Mouse (Mus musculus): ENCODE data around the gene Rab40c.
A peak's percentile ranks its signal among the peaks of the same experiment; 100 is the strongest.

Gene Rab40c

DNA sequence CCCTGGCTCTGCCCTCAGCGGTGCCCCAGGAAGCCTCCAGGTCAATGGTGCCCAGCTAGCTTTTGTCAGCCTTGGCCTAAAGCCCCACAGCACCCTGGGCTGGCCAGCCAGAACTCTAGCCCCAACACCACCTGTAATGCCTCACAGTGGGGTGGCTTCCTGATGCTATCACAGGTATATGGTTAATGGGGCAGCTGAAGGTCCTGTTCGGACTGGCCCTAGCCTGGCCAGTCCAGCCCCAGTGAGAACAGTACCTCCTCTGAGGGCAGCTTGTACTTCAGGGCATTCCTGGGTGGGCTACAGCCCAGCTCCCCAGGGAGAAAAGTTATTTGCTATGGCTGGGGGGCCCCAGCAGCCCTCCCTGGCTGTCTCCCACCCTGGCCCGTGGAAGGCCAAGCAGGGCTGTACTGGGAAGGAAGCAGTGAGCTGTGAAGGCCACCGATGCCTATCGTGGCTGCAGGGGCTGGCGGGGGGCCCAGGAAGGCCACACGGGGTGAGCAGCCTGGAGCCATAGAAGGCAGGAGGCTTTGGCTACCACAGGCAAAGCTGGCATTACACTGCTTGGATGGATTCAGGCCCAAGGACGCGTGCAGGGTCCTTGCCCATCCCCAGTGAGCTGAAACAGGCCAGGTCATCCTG is 26.1 kb upstream of the Rab40c start:
- DNase-seq: no peak

DNA sequence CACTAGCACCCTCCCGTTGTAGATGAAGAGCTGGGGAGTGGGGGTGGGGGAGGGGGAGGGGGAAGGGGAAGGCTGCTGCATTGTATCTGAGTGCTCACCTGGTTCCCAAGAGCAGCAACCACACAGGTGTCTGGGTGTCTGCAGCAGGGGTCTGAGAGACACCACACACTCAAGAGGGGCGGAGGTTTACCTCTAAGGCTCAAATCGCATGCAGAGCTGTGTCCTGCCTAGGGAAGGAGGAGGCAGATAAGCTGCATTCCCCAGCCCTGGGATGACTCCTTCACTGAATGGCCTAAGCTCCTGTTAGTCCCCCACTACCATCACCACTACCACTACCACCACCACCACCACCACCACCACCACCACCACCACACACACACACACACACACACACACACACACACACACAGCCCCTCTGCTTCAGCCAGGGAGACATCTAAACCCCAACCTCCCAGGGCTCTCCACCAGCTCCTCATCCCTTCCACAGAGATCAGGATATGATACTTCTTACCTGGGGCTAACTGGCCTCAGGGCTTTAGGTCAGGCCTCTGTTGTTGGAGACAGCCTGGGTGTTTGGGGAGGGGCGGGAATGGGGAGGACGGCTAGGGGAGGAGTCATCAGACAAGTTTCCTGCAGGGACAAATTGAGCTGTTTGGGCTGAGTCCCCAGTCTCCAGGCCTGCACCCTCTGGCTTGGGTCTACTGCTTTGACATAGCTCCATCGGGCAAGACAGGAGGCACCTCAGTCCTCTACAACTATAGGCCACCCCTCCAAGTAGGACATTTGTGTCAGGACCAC is 25.0 kb upstream of the Rab40c start, which contains the start of the genes Pigq and Nhlrc4:
Gene Pigq, minus strand, starts transcription at position 571 of the 798 bp plus-strand sequence.
Gene Nhlrc4, minus strand, starts transcription at position 596 of the 798 bp plus-strand sequence.
- no peak for DNase-seq

DNA sequence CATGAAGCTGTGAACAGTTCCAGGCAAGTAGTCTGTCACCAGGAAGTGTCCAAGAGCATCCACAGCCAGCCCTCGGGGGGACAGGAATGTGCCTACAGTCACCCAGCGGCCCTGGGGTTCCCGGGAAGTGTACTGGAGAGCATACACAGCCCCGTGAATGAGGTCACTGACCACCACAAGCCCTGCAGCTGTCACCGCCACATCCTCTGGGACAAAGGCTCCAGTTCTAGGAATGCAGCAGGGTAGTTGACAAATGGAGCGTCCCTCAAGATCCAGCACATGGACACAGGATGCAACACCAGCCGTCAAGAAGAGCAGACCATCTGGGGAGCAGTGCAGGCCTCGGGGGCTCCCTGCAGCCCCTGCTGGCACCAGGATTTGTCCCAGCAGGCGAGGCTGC is 24.2 kb upstream of the Rab40c start:
- DNase-seq: no peak

DNA sequence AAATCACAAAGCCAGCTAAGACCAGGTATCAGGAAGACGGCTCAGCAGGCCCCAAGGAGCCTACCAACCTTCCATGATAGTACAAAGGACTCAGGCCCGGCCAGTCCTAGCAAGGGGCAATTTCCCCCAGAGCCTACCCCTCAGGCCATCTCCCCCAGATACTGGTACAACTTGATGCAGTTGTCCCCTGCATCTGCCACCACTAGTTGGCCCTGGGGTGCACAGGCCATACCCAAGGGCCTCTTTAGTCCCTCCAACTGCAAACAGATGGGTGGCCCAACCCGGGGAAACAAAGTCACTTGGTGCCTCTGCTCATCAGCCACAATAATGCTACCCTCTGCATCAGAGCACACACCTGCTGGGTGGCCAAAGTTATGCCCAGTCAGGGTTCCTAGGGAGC is 23.7 kb upstream of the Rab40c start:
- no peak for DNase-seq

DNA sequence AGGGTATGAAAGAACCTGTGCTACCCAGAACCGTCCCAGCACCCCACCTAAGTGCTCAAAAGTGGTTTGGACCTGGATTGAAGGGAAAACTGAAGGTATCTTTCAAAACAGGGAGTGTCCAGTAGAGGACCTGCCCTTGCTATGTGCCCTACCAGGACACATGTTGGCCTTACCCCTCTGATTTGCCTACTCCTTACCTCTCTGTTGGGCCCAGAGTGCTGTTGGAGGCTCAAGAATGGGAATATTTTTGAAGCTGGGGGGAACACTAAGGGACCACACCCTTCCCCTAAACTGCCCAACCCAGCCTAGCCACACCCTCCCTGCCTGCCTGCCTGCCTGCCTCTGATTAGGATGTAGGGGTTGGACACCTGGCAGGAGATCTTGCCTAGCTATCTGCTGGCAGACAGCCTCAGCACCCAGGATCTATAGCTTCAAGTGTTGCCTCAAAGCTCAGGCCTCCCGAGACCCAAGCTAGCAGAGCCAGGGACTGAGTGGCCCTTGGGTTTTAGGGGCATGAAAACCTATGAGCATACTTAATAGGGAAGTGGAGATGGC is 23.1 kb upstream of the Rab40c start:
- DNase-seq: no peak

DNA sequence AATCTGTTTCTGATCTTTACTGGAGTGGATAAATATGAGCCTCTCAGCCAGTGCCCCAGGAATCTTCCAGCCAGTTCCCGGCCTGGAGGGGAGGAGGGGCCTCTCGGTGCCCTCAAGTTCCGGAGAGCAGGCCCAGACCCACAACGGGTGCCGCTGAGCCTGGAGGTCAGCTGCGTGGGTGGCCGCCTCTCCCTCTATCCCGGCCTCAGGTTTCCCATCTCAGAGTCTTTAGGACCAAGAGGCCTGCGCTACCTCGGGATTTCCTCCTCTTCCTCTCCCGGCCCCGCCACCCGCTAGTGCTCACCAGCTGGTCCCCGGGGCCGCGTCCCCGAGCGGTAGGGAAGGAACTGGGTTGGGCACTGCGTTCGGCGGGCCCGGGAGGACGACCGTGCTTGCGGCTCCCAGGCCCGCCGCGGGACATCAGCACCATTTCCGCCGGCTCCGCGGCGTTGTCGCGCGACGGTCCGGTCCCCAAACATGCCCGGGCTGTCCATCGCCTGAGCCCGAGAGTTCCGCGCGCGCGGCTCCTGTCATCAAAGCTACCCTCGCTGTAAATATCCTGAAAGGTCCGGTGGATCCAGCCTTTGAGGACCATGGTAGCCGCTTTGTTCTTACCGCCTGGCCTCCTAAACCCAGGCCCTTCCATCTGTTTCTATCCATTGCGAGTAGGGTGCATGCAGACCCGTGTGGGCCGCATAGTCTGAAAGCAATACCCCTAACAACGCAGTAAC is 22.1 kb upstream of the Rab40c start:
- DNase-seq: peak; percentile 76

DNA sequence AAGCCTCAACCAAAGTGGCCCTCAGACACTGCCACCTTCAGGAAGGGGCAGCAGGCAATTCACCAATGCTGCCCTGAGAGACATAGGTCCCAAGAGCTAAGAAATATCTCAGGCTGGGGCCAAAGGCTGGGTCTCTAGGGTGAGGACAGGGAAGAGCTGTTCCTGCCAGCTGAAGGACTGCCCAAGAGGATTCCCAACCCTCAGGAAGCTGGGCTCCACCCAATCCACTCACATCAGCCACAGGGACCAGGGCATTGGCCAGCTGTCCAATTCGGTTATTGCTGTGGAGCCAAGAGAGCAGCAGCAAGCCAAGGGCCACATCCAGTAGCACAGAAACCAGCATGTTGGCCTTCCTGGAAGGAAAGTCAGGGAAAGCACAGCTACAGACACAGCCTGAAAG is 15.0 kb upstream of the Rab40c start:
- DNase-seq: no peak

DNA sequence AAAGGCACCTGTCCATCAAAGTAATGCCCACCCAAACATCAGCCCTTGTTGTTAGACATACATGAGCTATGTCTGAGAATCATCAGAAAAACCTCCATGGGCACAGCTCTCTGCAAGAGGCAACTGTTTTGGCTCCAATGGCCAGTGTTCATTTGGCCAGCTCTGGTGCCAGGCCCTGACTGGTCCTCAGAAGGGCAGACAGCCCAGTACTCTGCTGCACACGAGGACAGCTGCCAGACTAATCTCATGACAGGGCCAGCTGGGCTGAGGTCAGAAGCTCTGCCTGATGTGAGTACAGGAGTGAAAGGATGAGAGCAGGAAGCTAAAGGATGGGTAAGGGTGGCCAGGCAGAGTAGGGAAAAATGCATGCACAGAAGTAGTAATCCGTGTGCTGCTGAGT is 5.8 kb upstream of the Rab40c start:
- DNase-seq: no peak

DNA sequence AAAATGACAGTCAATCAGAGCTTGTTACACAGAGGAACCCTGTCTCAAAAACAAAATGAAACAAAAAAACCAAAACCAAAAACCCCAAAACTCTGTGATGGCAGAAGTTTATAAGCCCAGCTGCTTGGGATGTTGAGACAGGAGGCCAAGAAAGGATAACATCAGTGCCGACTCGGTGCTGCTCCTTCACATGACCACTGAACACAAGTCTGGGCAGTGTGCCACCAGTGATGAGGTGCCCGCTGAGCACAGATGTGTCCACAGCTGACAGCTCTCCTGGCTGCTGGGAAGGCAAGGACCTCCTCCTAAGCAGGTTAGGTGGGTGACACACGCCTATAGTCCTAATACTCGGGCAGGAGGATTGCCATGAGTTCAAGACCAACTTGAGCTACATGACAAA is 2.6 kb upstream of the Rab40c start:
- DNase-seq: no peak

DNA sequence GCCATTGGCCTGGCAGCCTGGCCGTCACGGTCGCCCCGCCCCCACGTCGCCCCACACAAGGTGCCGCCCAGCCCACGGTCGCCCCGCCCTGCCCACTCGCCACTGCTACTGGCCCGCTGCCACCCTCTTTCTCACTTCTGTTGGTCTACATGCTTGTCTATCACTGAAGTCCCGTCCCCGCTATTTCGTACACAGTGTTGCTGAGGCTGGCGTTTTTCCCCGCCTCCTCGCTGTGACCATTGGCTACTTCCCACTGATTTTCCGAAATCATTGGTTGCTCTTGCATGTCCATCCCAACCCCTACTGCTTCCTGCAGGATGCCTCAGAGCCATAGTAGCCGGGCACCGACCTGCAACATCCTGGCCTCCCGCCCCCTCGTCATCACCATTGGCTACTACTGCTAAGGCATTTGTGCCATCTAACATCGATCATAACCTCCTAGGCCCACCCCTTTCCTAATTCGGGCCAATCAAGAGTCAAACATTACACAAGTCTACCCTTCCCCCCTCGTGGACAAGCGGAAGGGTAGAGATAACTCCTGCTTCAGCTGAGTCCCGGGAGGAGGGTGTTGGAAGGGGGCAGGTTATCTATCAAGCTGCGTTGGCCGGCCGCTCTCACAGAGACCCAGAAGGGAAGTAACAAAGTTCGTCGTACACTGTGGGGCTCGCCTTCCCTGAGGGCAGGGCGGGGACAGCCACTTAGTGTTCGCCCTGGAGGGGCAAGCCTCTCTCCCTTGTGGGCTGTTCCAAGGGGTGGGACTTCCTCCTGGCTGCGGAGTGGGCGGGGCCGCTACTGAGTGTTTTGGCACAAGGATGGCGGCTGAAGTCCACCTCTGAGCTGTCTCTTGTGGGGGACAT is 487 bp upstream of the Rab40c start:
- peak; percentile 100 for DNase-seq

DNA sequence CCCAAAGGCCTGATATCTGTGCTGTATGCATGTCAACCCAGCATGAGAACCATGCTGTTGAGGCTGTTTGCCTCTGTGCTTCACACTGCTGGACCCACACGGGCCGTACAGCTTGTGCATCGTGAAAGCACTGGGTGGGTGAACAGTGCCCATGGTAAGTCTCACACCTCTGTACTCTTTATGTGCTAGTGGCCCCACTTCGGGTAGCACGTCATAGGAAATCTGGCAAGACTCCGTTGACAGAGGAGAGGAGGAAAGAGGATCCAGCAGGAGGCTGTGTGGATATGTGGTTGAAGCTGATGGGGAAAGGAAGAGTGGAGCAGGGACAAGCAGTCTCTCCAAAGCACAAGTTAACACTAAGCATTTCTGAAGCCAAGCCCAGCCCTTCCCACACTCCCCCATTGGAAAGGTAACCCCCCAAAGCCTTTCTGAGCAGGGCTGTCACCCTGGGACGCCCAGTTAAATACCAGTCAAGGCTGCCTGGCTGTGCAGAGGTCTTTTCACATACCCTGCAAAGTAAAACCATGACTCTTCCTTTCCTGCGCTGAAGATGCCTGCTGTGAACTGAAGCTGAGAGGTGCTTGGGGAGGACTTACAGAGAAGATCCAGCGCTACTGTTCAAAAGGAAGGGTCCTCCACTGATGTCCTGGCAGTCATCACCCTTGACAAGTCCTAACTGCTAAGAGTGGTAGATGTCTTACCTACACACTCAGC is 1.3 kb downstream of the Rab40c start:
- DNase-seq: no peak

DNA sequence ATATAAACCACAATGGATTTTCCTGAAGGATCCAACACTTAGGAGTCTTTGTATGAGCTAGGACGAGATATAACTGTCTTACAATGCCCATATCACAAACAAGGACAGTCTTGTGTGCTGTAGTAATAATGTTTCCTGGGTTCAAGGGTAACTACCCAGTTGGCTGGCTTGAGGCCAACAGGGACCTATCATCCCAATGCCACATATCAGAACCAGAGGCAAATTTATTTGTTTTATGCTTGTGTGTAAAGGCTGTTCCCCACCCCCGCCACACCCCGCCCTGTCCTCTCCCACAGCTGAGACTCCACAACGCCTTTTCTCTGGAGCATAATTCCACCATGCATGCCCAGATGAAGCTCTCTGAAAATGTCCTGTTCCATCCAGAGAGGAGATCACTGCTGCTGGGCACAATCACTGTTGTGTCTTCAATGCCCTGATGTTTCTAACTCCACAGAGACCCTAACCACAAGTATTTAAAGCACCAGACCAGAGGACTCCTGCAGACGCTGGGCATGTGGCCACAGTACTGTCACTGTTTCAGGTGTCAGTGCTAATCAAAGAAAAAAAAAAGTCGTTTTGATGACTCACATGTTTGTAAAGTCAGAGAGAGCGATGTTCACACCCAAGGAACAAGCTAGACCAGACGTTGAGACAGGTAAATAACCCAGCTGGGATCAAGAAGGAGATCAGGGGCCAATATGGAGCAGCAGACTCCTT is 2.4 kb downstream of the Rab40c start:
- DNase-seq: no peak

DNA sequence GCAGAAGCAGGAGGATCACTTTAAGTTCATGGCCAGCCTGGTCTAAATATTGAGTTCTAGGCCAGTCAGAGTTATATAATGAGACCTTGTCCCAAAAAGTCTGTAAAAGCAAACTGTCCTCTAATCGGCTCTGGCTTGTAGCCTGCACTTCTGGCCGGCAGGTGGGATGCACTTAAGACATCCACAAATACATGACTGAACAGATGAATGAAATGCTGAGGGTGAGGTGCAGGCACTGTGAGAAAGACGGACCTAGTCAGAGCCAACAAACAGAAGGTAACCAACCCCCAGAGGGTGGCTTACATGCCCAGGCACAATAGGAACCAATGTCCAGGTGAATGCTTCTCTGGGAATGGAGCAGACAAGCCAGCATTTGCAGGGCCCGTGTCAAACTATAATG is 5.2 kb downstream of the Rab40c start:
- DNase-seq: no peak

DNA sequence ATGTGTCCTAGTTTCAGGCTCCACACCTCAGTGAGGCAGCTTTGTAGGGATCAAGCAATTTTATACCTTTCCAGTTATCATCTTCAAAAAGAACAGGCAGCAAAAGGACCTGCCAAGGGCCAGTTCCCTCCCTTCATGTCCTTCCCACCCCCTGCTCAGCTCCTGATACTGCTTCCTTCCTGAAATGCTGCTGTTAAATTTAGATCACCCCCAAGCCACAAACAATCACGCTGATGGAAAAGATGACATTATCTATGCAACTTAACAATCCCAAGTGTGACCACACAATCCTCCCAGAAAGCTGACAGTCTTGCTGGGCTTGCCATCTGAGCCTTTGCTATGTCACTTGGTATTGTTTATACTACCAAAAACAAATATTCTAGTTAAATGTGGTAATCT is 5.7 kb downstream of the Rab40c start:
- DNase-seq: no peak

DNA sequence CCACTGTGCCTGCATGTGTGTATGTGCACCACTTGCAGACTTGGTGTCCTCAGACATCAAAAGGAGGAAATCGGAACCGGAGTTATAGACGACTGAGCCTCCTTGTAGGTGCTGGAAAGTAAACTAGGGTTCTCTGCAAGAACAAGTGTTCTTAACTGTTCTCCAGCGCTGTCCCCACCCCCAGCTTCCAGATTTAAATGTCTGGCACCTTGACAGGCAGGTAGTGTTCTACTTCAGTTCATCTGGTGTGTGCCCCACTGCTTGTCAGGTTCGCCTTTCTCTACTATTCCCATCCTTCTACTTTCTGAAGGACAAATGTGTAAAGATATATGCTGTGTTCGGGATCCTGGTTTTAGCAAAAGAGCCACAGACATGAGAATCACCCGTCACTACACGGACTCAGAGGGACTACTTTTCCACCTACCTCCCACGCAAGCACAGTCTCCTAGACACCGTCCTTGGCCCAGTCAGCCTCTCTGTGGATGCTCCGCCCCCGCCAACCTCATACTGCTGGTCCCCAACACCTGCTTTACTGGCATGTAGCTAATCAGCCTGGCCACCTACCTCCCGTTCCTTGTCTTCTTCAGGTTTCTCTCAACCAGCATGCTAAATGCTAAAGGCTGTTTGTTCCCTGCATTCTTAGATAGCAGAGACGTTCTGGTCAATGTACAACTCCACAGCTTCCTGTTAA is 6.2 kb downstream of the Rab40c start:
- DNase-seq: peak; percentile 68

DNA sequence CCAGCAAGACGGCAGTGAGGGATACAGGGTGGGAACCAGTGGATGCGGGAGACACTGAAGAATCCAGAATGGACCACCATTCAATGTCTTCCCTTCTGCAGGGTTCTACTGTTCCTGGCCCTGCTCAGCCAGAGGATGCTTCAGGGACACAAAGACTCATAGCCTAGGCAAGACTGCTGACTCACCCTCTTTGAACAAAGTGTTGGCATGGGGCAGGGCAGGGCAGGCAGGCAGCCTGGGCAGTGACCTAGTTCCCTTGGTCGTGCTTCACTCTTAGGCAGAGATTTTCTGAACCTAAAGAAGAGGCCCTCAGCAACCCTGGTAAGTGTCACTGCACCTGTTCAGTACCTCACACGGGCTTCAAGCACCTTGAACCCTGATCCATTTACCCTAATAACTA is 7.7 kb downstream of the Rab40c start:
- peak; percentile 67 for DNase-seq

DNA sequence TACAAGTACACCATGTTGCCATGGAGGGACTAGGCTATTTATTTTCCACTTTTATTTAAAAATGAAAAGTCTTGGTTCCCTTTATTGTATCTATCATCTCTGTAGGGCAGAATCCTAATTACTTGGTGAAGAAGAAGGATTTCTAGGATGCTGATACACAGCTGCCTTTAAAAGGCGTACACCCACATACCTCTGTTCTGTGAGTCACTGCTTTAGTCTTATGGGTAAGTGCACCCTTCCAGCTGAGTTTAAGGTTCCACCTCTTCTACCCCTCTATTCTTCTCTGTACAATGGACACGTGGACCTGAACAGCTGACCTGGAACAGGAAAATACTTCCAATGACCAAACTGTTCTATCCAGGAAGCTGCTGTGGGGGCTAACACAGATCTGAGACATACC is 11.9 kb downstream of the Rab40c start:
- no peak for DNase-seq

DNA sequence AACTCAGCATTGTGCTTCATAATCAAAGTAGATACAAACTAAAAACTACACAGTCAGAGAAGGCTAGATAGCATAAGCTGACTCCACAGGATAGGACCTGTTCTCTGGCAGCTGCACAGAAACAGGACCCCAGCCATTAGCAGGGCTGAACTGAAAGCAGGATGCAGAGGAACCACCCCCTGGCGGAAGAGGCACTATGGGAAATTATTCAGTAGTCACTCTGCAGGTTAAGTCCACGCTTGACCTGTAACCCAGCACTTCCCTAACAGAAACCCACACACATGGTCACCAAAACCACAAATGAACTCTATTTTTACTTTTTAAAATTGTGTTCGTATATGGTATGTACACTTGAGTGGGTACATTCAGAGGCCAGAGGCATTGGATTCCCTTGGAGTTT is 16.5 kb downstream of the Rab40c start:
- DNase-seq: no peak

DNA sequence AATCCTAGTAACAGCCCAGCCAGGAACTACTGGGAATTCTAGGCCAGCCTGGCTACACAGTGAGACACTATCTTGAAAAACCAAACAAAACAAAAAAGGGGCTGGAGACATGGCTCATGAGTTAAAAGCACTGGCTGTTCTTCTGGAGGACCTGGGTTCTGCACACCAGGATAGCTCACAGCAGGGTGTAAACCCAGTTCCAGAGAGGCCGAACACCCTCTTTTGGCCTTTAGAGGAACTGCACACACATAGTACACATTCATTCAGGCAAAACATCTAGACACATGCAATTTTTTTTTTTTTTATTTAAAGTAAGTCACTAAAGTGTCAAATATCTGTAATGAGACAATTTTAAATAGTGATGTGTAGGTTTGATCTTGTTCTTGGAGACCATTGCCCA is 19.3 kb downstream of the Rab40c start:
- DNase-seq: no peak

DNA sequence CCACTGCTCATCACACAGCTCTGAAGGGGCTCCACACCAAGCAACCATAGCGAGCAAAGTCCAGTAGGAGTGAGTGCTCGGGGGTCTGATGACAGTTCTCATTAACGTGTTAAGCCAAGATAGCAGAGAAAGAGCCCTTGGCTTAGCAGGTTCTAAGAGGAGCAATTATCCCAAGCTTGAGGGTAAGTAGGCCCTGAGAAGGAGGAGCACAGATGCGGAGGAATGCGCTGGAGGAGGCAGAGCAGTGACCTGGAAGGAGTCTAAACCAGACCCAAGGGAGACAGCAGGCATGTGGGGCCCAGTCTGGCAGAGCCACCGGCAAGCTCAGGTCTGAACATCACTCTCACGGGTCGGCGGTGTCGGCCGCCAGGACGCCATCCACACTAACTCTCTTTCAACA is 23.6 kb downstream of the Rab40c start:
- DNase-seq: no peak

DNA sequence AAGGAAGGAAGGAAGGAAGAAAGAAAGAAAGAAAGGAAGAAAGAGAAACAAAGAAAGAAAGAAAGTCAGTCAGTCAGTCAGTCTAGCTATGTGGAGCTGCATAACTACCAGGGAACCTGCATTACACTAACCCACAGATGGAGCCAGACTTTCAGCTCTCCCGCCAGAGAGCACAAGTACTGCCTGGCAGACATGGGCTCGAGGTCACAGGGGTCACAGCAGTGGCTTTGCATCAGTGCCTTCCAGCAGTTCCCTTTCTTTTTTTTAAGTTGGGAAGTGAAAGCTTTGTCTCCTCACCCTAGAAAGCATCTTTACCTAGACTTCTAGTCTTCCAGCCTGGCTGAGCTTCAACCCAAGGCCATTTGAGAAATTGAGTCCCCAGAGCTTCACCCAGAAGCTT is 24.1 kb downstream of the Rab40c start:
- DNase-seq: no peak

Measured in cerebellum, adult 11 months (tissue).